Mouse (Mus musculus) cerebellum, postnatal 4 days (tissue): Measurements from ENCODE around the gene Adipor1.

Source experiments
- DNase-seq, 2 experiments: peaks; one replicate each; pipeline ENCODE4 v3.0.0; 2022; ENCODE audit warnings: low spot score in 2 of 2, mixed read lengths in 1 of 2

Gene Adipor1

DNA sequence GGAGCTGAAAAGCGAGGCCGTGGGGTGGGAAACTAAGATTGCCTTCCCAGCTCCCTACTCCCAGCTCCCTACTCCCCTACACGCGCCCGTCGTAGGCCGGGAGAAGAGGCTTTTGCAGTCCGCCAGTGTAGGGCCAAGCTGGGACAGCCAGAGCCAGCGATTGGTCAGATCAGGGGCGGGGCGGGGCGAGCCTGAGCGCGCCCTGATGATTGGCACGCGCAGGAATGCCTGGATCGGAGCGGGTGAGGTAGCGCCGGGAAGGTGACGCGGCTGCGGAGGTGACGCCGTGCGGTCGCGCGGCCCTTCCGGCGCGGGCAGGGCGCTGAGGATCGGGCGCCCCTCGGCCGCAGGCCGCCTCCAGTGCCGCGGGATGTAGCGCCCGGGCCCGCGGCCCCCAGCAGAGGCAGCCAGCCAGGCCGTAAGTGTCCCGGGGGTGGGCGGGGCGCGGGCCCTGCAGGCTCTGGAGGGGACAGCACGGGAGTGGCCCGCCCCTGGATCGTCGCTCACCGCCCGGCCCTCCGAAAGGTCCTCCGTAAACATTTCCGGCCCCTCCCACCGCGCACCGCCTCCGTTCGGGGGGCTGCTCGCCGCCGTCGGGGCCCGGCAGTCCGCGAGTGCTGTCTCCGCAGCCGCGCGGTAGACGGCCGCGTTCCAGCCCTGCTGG lies at the start of gene Adipor1:
TSS of gene Adipor1 (plus strand) at position 211 of the 664 bp plus-strand sequence.
- DNase-seq = peak; percentile 95 to 97

DNA sequence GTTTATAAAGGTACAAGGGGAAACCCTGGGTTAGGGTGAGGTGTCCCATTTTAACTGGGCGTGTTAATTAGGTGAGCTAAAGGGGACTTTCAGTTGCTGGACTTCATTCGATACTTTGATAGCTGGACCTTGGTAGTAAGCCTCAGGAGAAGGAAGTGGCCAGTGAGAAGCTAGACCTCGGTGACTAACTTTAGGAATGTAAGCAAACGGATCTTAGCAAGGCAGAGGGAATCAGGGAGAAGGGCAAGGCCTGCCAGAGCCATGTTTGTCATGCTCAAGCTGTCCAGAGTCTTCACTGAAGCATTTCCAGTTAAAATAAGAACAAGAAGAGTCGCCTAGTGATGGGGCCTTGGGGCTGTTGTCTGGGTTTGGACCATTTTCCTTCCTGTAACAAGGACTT lies 49.7 kb upstream of the Adipor1 start:
- no peak for DNase-seq

DNA sequence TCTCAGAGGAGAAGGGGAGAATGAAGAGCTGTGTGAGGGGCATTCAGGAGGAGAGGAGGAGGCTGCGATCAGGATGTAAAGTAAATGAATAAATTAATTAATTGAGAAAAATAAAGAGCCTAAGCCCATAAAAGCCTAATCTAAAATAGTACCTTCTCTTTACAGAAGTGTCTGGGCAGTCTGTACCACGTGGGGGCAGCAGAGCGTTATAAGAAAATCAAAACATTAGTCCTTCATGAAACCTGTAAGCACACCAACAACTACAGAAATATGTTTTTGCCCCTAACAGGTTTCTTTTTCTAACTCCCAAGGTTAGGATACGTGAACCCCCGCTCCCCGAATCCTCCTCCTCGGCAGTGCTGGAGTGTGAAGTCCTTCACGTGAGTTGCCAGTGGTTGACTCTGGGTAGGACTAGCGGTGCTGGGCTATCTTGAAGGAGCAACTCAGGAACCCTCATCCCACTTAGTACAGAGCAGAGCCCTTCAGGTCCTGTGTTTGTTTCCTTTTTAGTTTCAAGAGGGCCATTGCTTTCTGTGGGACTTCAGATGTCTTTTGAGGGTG lies 46.3 kb upstream of the Adipor1 start:
- peak in 1 of 2 experiments; percentile 52 for DNase-seq

DNA sequence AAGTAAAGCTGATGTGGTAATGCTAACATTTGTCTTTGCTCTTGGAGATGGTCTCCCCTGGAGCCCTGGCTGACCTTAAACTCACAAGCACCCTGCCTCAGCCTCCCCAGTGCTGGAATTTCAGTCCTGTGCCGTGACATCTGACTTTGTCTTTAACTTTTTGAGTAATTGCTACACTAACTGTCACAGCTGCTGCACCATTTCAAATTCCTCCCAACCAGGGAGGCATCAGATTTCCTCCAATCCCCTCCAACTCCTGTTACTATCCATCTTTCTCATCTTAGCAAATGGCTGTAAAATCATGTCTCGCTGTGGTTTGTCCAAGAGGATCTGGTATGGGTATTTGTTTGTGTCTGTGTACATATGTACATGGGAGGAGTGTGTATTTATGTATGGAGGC lies 41.1 kb upstream of the Adipor1 start:
- DNase-seq = no peak

DNA sequence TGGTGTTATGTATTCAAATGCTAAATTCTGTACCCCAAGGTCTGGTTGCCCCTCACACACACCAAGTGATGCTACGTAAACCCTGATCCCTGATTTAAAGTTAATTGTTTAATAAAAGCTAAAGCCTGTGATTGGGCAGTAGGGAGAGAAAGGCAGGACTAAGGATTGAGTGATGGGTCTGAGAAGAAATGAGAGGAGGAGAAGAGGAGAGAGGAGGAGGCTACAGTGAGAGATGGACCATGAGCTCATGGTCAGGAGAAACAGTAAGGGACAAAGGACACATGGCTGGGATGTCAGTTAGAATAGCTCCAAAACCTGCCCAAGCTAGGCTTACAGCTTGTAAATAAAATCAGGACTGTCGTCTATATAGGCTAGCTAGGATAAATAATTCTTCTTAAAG lies 34.1 kb upstream of the Adipor1 start:
- no peak for DNase-seq

DNA sequence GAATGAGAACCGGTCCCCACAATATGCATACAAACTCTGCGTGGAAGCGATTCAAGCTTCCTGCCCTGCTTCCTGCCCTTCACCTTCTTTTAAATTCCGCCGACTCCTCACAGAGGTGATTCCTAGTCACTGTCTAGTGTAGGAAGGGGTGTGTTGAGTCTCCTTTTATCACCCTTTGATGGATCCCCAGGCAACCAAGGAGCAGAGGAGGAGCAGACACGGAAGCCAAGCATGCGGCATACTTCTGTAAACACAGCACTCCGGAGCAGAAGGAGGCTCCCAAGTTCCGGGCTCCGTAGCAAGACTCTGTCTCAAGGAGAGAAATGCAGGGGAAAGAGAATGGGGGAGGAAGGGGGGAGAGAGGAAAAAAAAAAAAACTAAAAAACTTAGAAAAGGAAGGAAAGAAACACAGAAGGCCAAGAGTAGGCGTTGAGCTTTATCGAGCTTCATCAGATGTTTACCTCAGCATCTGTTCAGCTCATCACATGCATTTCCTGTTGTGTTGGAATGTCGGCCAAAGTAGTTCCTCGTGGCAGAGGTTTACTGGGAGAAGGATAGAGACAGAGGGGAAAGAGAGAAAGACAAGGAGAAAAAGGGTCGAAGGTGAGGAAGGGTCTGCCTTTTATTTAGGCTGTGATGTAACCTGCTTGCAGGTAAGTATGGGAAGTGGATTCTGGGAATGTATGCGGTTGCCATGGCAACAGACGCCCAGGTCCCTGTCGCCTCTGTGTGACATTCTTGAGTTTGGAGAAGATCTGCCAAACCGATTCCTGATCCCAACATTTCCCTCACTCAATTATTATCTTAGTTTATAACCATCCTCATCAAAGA lies 33.2 kb upstream of the Adipor1 start:
- DNase-seq = no peak

DNA sequence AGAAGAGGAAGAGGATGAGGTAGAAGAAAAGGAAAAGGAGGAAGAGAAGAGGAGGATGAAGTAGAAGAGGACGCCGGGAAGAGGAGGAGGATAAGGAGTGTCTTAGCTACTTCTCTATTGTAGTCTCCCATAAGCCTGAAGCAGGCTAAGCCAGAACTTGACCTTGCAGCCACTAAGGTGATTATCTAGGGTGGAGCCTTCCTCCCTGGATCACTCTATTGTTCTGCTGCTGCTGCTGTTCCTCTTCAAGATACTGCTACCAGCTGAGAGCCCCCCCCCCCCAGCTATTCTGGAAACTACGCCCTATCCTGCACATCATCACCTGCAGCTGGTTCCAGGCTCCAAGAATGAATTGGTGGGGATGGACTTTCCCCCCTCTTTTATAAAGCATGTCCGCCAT lies 30.6 kb upstream of the Adipor1 start:
- DNase-seq = no peak

DNA sequence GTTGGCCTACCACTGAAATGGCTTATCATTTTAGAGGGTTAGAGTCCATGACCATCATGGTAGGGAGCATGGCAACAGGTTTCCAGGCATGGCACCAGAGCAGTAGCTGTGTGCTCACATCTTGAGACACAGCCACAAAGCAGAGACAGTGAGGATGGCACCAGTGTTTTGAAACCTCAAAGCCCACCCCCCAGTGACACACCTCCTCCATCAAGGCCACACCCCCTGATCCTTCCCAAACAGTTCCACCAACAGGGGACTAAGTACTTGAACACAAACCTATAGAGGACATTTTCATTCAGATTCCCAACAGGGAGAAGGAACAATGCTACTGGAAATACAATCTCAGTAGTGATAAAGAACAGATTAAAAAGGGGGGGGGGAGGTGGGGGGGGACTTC lies 30.0 kb upstream of the Adipor1 start:
- no peak for DNase-seq

DNA sequence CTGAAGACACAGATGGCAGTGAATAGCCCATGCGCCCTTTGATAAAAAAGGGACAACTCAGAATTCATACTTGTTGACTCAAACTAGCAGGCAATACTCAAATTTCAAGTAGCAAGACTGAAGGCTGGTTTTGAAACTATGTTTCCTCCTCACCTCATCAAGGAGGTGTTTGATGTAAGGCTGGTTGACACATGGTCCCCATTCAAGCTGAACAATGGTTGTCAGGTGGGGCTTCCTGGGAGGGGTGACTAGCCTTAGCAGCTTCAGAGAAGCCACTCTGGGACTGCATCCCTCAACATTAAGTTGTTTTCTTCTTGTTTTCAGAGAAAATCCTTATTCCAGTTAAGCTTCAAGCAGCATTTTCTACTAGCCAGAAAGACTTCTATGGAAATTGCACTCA lies 29.5 kb upstream of the Adipor1 start, which contains the start of gene 4933406M09Rik:
TSS of gene 4933406M09Rik (plus strand) at position 275 of the 400 bp plus-strand sequence.
- no peak for DNase-seq

DNA sequence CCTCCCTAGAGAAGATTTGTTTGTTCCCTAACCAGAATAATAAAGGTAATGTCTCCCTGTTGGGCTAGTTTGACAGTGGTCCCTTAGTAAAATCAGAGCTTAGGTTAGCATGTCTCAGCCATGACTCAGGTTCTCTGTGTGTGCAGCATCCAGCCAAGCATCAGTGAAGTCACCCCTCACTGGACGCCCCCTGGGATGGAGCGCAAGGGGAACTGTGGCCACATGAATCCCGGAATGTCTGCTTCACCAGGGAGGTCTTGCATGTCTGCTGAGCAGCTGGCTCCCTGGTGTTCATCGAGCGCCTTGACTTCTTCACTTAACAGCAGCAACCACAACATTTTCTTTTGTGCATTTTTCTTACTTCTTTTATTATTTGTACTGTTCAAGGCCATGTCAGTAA lies 21.4 kb upstream of the Adipor1 start:
- no peak for DNase-seq

DNA sequence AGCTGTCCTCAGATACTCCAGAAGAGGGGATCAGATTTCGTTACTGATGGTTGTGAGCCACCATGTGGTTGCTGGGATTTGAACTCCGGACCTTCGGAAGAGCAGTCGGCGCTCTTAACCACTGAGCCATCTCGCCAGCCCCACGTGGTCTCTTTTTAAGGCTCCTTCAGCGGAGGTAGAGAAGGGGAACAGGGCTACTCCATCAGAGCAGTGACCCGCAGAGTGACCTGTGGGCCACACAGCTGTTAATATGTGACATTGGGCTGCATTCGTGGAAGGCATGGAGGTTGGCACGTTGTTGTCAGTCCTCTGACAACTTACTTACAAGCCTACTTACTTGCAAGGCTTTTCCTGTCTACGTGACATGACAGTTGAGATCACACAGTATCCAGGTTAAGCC lies 17.0 kb upstream of the Adipor1 start:
- no peak for DNase-seq

DNA sequence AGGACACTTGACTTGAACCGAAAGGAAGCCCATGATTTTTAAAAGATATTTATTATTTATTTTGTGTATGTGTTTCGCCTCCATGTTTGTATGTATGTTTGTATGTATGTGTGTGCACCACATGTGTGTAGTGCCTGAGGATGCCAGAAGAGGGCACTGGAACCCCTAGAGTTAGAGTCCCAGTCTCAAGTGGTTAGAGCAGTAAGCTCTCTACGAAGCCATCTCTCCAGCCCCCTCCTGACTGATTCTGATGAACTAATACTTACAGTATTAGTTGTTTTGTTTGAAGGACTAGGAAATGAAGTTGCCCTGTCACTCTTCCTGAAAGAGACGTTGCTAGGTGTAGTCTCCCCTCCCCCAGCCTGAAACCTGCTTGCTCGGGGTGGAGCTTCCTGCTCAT lies 15.4 kb upstream of the Adipor1 start:
- no peak for DNase-seq

DNA sequence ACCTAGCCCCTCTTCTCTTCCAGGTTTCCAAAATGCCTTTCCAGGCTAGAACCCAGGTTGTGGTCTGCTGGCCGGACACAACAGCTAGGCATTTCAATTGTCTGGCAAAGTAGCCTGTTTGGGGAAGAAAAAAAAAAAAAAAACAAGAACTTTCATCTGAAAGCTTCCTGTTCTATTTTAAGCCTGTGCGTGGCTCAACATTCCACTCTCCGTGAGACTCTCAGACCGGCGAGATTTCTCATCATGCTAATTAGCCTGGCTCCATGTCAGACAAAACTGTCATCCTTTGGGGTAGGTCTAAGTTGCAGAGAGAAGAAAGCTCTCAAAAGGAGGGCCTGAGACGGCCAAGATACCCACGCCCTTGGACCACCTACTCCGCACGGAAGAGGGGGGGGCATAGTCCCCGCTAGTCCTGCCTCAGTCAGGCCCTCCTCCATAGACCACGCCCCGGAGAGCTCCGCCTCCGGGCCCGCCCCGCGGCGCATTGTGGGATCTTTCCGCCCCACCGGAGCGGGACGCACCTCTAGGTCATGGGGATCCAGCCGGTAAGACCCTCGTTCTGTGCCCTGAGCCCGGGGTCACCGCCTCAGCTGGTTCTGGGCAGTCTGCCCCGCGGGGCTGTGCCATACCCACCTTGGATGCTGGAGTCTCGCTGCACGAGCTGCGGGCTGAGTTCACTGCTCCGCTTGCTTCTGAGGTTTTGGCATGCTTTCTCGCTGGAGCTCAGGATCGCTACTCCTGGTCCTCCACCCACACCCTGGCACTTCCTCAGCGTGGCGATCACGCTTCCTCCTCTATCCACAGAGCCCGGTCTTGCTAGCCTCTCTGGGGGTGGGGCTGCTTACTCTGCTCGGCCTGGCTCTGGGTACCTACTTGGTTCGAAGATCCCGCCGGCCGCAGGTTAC lies 9.4 kb upstream of the Adipor1 start, which contains the start of gene Cyb5r1:
TSS of gene Cyb5r1 (plus strand) at position 51 of the 905 bp plus-strand sequence.
- DNase-seq = peak; percentile 23 to 50

DNA sequence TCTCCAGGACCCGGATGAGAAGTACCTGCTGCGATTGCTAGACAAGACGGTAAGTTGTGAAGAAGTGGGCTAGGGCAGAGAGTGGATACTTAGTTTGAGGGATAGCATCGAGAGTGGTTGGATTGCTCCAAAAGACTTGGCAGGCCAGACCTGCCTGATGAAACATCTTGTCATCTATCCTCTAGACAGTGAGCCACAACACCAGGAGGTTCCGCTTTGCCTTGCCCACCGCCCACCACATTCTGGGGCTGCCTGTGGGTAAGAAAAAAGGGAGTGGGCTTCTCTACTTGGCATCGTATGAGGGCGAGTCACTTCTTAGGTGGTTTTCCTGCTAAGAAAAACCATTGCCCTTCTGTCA lies 8.8 kb upstream of the Adipor1 start:
- DNase-seq = no peak

DNA sequence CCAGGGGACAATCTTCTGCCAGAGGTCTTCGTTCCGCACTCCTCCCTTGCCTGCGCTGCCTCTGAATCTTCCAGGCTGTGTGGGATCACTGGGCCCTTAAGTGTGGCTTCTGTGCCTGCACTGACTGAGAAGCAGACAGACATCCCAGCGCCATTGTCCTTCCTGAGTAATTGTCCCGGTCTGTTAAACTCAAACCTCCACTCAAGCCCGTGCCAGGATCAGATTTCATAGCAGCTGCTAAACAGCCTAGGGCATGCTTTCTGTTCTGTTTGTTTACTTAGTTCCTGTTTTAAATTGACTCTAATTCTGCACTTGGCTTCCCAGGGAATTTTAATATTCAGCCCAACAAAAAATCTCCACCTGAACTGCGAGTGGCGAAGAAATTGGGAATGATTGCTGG lies 7.1 kb upstream of the Adipor1 start:
- DNase-seq = no peak

DNA sequence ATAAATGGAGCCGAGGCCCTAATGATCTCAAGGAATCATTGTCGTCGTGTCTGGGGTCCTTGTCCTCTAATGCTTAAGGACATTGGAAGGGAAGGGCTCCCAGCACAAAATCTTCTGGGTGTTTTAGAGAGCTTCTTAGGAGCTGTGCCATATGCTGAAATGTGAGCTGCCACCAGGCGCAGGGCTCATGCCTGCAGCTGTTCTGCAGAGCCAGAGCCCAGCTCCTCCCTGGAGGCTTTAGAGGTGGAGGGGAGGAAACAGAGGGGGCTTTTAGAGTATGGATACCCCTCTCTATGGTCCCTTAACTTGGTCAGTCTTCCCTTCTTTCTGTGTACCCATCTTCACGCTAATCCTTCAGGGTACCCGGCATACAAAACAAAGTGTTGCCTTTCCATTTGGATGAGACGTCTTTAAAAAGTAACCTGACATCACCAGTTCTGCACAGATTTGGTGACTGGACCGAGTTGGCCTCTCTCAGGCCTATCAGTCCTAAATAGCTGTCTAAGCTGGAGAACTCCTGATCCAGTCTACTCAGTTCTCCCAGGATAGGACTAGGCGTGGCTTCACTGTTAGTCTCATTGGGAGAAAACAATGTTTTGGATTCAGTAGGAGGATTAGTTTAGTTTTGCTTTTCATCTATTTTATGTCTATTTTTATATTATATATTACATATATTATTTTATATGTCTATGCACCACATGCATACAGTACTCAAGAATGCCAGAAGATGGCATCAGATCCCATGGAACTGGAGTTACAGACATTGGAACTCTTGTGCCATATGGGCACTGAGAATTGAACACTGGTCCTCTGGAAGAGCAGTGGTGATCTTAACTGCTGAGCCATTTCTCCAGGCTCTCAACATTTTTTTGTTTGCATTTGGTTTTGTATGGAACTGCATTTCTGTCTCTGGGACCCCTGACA lies 3.2 kb upstream of the Adipor1 start:
- no peak for DNase-seq

DNA sequence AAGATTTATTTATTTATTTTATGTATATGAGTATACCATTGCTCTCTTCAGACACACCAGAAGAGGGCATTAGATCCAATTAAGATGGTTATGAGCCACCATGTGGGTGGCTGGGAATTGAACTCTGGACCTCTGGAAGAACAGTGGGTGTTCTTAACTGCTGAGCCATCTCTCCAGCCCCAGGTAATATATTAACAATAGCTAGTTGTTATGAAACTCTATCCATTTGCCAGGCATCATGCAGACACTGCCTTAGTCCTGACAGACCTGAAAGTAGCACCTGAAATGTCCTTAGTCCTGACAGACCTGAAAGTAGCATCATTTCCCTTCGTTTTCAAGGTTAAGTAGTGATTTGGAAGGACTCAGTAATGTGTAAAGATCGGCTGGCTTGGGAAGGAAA lies 1.1 kb upstream of the Adipor1 start:
- no peak for DNase-seq

DNA sequence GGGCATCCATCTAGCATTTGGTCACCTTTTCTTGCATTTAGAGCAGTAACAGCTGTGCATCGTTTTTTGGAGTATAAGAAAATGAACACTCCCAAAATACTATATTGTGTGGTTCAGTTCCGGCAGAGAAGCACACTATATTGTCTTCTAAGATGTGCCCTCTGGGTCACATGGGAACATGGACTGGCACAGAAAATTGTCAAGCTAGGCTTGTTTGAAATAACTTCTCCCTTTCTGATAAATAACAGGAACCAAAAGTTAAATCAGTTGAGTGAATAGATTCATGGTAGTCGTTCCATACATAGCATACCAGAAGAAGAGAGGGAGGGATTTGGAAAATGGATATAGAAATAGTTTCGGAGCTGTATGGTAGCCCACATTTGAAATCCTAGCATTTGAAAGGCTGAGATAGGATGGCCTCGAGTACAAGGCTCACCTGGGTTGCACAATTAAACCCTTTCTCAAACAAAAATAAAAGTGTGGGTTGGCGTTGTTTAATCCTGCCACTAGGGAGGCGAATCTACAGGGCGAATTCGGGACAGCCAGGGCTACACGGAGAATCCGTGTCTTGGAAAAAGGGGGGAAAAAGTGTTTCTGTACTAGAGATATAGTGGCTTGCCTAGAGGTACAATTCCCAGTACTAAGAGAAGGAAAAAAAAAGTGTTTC lies 544 bp upstream of the Adipor1 start:
- no peak for DNase-seq

DNA sequence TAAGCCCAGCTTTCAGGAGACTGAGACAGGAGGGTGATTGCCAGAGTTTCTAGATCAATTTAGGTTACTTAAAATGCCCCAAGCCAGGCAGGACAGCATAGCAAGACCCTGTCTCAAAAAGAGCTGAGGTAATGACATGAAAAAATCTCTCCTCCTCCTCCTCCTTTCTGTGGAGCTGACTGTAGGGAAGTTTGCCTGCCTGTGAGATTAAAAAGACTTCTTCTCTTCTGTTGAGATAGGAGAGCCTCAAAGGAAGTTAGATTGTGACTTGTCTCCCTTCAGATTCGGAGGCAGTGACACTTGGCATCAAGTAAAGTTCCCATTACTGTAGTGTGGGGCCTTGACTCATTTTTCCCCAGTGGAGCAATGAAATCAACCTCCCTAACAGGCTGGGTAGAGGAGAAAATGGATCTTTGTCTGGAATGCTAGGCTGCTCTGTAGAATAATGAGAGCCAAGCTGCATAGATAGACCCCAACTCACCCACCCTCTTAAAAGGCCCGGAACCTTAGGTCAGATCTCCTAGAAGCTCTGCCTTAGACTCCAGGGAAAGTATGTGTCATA lies 3.3 kb downstream of the Adipor1 start:
- no peak for DNase-seq

DNA sequence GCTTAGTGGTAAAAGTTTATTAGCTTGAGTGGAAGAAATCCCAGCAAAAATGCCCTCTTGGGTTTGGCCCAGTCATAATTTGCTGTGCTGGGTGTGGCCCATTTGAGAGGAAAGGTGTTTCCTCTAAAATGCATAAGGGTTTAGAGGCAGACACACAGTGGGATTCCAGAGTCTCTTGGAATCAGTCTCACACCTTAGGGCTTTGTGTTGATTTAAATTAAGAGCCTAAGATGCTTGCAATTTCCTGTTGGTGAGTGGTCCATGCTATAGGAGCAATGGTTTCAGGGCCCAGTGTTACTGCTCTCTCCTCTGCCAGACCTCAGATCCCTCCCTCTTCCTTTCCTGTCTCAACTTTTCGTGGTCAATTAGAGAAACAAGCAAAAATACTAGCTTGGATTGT lies 4.0 kb downstream of the Adipor1 start:
- DNase-seq = no peak
